Mouse (Mus musculus): ENCODE measurements around the gene Gstcd.
A peak's percentile ranks its signal among the peaks of the same experiment; 100 is the strongest.

Gstcd gene

DNA sequence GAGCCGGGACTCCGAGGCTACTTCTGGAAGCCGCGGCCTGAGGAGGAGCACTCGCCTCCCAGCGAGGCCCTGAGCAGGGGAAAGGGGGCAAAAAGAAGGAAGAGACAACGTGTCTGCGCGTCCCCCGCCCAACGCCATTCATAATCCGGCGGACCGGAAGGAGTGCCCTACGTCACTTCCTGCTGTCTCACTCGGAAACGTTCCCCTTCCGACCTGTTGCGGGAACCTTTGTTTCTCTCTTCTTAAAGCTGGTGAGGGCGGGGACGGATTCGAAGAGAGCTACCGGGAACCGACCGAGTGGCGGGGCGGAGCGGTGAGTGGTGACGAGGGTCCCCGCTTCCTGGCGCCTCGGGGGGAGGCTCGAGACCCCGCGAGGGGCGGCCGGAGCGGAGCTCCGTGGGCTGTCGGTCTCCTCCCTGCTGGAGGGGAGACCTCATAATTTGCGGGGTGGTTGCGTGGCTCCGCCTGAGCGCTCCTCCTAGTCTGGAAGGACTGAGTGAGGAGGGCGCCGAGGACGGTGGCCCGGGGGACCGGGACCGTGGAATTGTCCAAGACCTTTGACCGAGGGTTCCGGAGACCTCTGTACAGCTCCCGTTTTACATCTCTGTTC is at the start of gene Gstcd, which contains the start of gene Ints12:
Gstcd (minus strand) TSS at position 370 of the 610 bp plus-strand sequence.
Ints12 (plus strand) TSS at position 177 of the 610 bp plus-strand sequence.
- DNase-seq (ENCODE audit: low spot score): peak; percentile 91

- no peak for DNase-seq (ENCODE audit: low spot score)
Observed at GRCm38 (mm10) chr3:133132611-133133010, 40.8 kb upstream of the Gstcd start.

- no peak for DNase-seq (ENCODE audit: low spot score)
Observed at GRCm38 (mm10) chr3:133131372-133131771, 39.5 kb upstream of the Gstcd start.

DNA sequence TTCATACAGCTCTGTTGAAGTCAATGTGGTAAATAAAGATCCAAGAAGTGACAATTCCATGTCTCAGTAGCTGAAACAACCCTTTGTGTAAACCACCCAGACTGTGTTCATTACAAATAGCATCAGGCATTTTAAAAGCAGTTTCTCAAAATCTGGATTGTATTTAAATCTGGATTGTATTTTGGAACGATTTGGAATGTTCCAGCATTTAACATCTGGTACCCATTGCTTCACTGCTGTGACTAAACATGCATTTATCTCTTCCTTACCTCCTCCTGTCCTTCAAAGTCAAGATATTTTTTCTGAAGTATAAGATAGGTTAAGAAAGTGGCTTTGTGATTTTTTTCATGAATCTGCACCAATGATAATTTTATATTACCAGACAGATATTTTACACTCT is 21.4 kb upstream of the Gstcd start:
- DNase-seq (ENCODE audit: low spot score): no peak

DNA sequence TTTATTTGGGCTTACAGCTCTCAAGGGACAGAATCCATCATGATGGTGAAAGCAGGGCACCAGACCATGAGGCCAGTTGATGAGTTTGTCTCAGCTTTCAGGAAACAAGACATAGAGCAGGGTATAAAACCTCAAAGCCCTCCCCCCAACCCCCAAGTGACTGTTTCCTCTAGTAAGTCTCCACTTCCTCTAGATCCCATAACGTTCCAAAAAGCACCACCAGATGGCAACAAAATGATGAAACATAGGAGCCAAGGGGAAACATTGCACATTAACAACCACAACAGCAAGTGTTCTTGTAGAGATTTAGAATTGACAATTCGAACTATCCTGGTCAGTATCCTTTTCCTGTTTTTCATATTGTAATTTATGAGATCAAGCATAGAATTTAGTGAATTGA is 19.9 kb upstream of the Gstcd start:
- DNase-seq (ENCODE audit: low spot score): no peak

GRCm38 (mm10) chr3:133109844-133110243 is 18.0 kb upstream of the Gstcd start:
- no peak for DNase-seq (ENCODE audit: low spot score)

GRCm38 (mm10) chr3:133108731-133109130 is 16.9 kb upstream of the Gstcd start:
- no peak for DNase-seq (ENCODE audit: low spot score)

GRCm38 (mm10) chr3:133104436-133104835 is 12.6 kb upstream of the Gstcd start:
- no peak for DNase-seq (ENCODE audit: low spot score)

DNA sequence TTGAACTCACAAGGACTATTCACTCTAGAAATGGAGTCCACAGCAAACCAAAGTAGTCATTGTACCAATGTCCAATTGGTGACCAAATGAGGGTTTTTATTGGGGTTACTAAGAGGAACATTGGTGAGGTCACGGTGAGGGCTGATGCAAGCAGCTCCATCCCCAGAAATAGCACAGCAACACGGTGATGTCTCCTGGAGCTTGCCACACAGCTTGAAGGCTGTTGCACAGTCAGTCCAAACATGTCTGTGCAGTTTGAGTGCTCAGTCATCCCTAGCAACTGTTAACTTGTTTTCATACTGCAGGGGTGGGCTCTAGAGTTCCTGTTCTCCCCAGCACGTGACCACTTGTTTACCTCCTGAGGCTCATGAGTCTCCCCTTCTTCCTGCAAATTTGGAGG is 11.9 kb upstream of the Gstcd start:
- no peak for DNase-seq (ENCODE audit: low spot score)

- no peak for DNase-seq (ENCODE audit: low spot score)
Observed at GRCm38 (mm10) chr3:133098909-133099308, 7.1 kb upstream of the Gstcd start.

DNA sequence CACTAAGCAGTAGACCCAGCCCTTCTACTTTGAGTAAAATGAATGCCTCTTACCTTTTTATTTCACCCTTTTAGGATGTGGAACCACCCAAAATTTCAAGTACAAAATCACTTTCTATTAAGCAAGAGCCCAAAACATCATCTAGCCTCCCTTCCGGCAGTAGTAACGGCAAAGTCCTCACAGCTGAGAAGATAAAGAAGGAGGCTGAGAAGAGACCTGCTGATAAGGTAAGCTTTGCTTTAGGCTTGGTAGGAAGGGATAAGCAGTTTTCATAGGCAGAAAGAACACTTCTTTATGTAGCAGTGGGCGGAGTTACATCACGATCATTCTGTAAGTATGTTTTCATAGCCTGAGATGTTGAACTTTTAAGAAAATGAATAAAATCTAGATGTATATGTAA is 6.5 kb upstream of the Gstcd start:
- no peak for DNase-seq (ENCODE audit: low spot score)

- DNase-seq (ENCODE audit: low spot score): no peak
Observed at GRCm38 (mm10) chr3:133097936-133098335, 6.1 kb upstream of the Gstcd start.

GRCm38 (mm10) chr3:133094305-133094704 is 2.5 kb upstream of the Gstcd start:
- no peak for DNase-seq (ENCODE audit: low spot score)

- no peak for DNase-seq (ENCODE audit: low spot score)
Observed at GRCm38 (mm10) chr3:133092936-133093335, 1.1 kb upstream of the Gstcd start.

GRCm38 (mm10) chr3:133092274-133092853 is 531 bp upstream of the Gstcd start:
- no peak for DNase-seq (ENCODE audit: low spot score)

DNA sequence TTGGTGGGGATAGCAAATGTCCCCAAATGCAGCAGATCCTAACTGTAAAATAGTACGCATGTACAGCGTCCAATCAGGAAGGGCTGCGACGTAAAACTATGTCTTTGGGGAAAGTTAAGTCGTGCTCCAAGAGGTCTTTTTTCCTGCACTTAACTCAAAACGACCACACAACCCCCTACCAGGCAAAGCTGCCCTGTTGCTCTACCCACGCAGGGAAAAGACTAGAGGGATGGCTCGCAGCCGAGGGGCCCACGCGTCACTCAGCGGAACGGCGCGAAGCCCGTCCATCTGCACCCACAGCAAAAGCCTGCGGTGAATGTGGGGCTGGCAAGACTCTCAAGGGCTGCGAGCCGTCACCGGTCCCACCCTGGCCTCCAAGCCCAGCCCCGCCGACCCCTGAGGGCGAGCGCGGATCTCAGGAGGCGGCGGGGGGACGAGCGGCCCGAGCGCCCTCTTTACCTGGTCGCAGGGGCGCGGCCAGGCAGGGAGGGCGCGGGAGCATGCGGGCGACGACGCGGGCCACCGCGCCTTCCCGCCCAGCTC is 641 bp downstream of the Gstcd start:
- DNase-seq (ENCODE audit: low spot score): no peak

- DNase-seq (ENCODE audit: low spot score): no peak
Observed at GRCm38 (mm10) chr3:133090247-133091120, 1.3 kb downstream of the Gstcd start.

DNA sequence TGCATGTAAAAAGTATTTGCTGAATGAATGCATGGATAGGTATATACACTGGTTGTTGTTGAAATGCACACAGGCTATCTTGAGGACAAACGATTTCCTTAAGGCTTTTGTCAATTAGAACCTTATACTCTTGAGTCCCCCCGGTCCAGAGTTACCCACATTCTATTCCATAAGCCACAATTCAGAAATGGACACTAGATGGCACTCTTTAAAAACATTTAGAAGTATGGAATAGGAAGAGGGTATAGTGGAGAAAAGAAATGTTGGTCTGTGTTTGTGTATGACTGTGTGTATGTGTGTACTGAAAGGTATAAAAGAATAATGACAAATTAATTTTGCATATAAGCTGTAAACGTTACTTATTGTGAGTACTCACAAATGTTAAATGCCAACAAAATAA is 6.0 kb downstream of the Gstcd start:
- no peak for DNase-seq (ENCODE audit: low spot score)

DNA sequence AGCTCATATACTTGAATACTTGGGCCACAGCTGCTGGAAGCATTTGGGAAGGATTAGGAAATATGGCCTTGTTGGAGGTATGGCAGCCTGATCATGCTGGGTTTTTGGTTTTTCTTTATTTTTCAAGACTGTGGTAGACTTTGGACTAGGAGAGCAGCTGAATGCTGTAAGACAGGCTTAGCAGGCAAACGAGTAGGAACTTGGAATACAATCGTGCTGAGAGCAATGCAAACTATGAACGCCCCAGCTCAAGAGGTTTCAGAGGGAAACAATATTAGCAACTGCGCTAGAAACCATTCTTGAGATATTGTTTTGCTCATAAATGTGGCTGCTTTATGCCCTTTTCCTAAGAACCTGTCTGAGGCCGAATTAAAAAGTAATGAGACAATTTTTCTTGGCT is 9.1 kb downstream of the Gstcd start:
- DNase-seq (ENCODE audit: low spot score): no peak

- DNase-seq (ENCODE audit: low spot score): no peak
Observed at GRCm38 (mm10) chr3:133075560-133075959, 16.3 kb downstream of the Gstcd start.

DNA sequence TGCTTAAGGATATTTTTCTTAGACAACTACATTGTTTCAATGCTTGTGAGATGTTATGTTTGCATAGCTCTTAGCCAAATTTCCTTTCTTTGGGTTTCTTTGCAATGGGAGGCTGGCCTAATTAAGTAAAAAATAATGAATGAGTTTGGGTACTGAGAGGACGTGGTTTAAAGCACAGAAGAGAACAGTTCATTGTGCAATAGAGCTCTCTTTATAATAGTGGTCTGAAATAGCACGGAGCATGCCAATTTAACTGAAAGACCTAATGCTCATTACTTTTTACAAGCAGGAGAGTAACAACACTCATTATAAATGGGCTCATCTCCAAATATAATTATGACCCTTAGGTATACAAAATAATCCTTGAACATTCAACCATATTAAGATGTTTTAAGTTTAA is 39.8 kb downstream of the Gstcd start:
- no peak for DNase-seq (ENCODE audit: low spot score)

DNA sequence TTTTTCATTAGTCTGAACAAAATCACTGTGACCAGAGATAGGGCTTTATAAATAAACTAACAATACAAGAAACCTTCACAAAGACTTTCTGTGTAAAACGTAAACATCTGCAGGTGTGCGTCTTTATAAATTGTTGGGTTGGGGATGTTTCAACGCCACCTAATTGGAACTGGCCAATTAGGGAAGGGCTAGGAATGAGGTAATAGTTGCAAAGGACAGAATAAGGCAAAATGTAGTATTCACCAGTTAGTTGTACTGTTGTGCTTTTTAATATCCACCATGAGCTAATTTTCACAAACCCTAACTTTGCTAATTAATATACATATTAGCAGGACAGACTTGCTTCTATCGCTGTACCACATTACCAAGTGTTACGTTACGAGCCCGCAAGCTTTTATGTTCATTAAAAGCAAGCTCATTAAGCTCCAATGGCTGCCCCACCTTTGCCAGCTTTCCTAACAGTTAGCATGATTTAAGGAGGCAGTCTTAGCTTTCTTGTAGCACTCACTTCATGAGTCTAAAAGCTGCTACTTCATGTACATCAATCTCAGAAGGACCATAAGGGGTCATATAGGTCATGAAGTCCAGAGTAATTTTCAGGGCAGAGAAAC is 58.6 kb downstream of the Gstcd start:
- DNase-seq (ENCODE audit: low spot score): no peak

All from T-cell, adult 2 months (primary cell).